Mouse (Mus musculus) cerebellum, adult 2 months (tissue): ENCODE measurements around the gene Nags. TPM values are rescaled to one million over a fixed set of nuclear protein-coding genes. Genes with fewer than 3 reads are reported as not detected.
A peak's percentile ranks its signal among the peaks of the same experiment; 100 is the strongest.

Source experiments
- DNase-seq, 2 experiments: peaks; one replicate each; pipeline ENCODE4 v3.0.0; 2021
- H3K27ac ChIP-seq: fragments of 200-500 bp; 2 replicates; pipeline ENCODE4 v1.5.1; 2012; ENCODE audit warnings: low read length, control low read depth, inconsistent platforms; ENCODE audit not compliant: insufficient read depth
- H3K27me3 ChIP-seq: fragments of 200-500 bp; 2 replicates; pipeline ENCODE4 v1.6.1; 2012; ENCODE audit warnings: inconsistent platforms, mild to moderate bottlenecking, low read length, moderate library complexity; ENCODE audit not compliant: control insufficient read depth, insufficient read depth
- H3K4me1 ChIP-seq: fragments of 200-500 bp; 2 replicates; pipeline ENCODE4 v1.6.1; 2011; ENCODE audit warnings: low read length; ENCODE audit not compliant: control insufficient read depth, insufficient read depth
- H3K4me3 ChIP-seq: fragments of 200-500 bp; replicated peaks from 2 replicates; pipeline ENCODE3; 2011; ENCODE audit warnings: mild to moderate bottlenecking, low read depth, low read length, control low read depth; ENCODE audit not compliant: insufficient read depth
- CTCF ChIP-seq: fragments of 200-500 bp; IDR thresholded peaks from 2 replicates; pipeline ENCODE4 v1.5.1; 2011; ENCODE audit warnings: low read depth, mild to moderate bottlenecking, control low read depth, low read length, moderate library complexity, borderline replicate concordance; ENCODE audit not compliant: insufficient read depth
- POLR2A ChIP-seq: fragments of 200-500 bp; IDR thresholded peaks from 2 replicates; pipeline ENCODE4 v1.6.1; 2011; ENCODE audit warnings: low read length, control low read depth, borderline replicate concordance; ENCODE audit not compliant: insufficient read depth
- WGBS: fragments of 180-500 bp; shearing (Covaris S2); methylation state at CpG from one replicate; pipeline ENCODE4 v1.1.7; 2018; 5-methylcytosine and 5-hydroxymethylcytosine counted together
- polyA plus RNA-seq: library from polyadenylated mRNA; depleted of rRNA; stranded (reverse); fragments of >200 nt; gene quantifications from 2 replicates; pipeline ENCODE4 v1.2.3, GENCODE M21; 2012

Gene Nags
- polyA plus RNA-seq, 1 experiment: not detected

GRCm38 (mm10) chr11:102111576-102111975, 33.7 kb upstream of the Nags start:
- no peak for DNase-seq
- H3K4me1 ChIP-seq: no peaks in the 10 kb centered on the region
- WGBS: 88% methylated on average over 5 of the region's 5 CpGs
- TF ChIP-seq POLR2A (no peak), CTCF (no peak)
- no peak overlapping the region for H3K4me3 ChIP-seq
- peaks cover 2% of the 10 kb centered on the region; the same call in 1 of the 2 replicates for H3K27me3 ChIP-seq
- H3K27ac ChIP-seq: no peak overlapping the region

DNA sequence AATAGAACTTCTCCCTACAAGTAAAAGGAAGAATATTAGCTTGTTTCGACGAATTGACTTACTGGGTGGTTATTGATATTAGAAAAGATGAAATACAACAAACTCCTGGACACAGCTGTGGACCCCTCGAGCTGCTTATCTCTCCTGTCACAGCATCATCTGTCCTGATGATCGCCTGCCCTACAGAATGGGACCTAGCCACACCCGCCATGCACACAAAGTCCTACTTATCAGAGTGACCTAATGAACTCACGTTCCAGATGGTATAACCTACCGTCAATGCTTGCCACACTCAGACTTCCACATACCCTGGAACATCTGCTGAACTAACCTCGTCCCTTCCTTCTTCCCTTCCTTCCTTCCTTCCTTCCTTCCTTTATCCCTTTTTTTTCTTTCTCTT, 29.1 kb upstream of the Nags start:
- DNase-seq: no peak
- no peak overlapping the region for H3K4me3 ChIP-seq
- H3K4me1 ChIP-seq: no peaks in the 10 kb centered on the region
- H3K27ac ChIP-seq: no peak overlapping the region
- 85% methylated on average over 8 of the region's 8 CpGs for WGBS
- no peak for TF ChIP-seq CTCF
- TF ChIP-seq POLR2A: no peak
- H3K27me3 ChIP-seq: no peaks in the 10 kb centered on the region

- WGBS: 84% methylated on average over 6 of the region's 6 CpGs
- Histone ChIP-seq H3K4me3 (no peak overlapping the region), H3K27me3 (no peaks in the 10 kb centered on the region), H3K27ac (no peak overlapping the region), H3K4me1 (no peaks in the 10 kb centered on the region)
- TF ChIP-seq POLR2A: no peak
- TF ChIP-seq CTCF: no peak
- no peak for DNase-seq
Measured at GRCm38 (mm10) chr11:102117386-102117785, 27.9 kb upstream of the Nags start.

DNA sequence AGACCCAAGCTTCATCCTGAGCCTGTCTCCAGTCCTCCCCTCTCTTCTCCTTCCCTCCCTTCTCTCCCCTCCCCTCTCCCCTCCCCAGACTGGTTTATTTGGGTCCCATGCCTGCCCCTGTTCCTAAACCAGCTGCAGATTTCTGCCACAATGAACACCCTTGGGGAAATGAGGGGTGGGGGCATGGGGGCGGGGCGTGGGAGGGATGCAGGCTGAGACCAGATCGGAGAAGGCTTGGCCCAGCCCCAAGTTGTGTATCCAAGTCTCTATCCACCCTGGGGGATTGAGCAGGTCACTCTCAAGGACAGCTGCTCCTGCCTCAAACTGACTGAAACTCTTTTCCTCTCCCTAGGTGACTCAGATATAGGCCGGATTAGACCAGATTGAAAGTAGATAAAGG, 10.8 kb upstream of the Nags start:
- TF ChIP-seq POLR2A (no peak), CTCF (no peak)
- 6% methylated on average over 4 of the region's 4 CpGs for WGBS
- Histone ChIP-seq H3K4me3 (no peak overlapping the region), H3K27me3 (no peaks in the 10 kb centered on the region), H3K4me1 (no peaks in the 10 kb centered on the region), H3K27ac (no peak overlapping the region)
- DNase-seq: no peak

GRCm38 (mm10) chr11:102137625-102138446, 7.5 kb upstream of the Nags start:
- Histone ChIP-seq H3K27ac (no peak overlapping the region), H3K27me3 (no peaks in the 10 kb centered on the region), H3K4me1 (no peaks in the 10 kb centered on the region), H3K4me3 (no peak overlapping the region)
- TF ChIP-seq POLR2A (no peak), CTCF (no peak)
- no peak for DNase-seq
- 51% methylated on average over 13 of the region's 13 CpGs for WGBS

DNA sequence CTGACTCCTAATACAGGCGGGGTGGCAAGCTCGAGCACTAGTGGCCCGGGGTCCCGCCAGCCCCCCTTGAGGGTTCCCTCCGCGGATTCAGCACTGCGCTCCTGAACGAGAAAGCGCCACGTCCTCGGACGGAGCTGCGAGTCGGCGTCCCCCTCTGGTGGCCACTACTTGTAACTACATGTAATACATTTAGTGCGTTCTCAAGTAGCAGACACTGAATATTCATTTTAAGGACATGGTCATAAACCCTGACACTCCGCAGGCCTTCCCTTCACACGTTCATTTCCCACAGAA, 6.9 kb upstream of the Nags start:
- WGBS: under 1% methylated on average over 18 of the region's 18 CpGs
- H3K4me3 ChIP-seq: no peak overlapping the region

DNA sequence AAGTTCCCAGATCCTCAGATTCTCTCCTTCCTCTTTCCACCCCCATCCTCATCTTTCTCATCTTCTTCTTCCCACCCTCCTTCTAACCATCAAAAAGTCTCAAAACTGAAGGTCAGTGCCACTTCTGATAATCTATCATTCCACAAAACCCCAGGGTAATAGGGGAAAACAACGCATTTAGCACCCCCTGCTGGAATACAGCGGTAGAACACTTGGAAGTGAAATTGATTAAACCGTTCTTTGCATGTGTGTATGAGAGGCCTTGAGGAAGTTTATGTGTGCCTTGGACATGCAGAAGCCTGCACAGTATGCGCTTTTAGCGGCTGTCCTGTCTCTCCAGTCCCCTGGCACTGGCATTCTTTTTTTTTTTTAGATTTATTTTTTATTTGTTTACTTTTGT, 4.8 kb upstream of the Nags start:
- peaks cover 3% of the 10 kb centered on the region; the same call in 1 of the 2 replicates for H3K27me3 ChIP-seq
- H3K27ac ChIP-seq: no peak overlapping the region
- H3K4me3 ChIP-seq: no peak overlapping the region
- H3K4me1 ChIP-seq: no peaks in the 10 kb centered on the region
- 7% methylated on average over 5 of the region's 5 CpGs for WGBS
- no peak for TF ChIP-seq POLR2A
- TF ChIP-seq CTCF: peak; percentile 47; the same call in 1 of the 2 replicates
- DNase-seq: peak; percentile 51 to 62

More for the DNA sequence above, 6.9 kb upstream of the Nags start:
- DNase-seq: peak; percentile 68 to 70
- Histone ChIP-seq H3K27ac (no peak overlapping the region), H3K27me3 (no peaks in the 10 kb centered on the region), H3K4me1 (no peaks in the 10 kb centered on the region)
- TF ChIP-seq CTCF (peak; percentile 93), POLR2A (no peak)

DNA sequence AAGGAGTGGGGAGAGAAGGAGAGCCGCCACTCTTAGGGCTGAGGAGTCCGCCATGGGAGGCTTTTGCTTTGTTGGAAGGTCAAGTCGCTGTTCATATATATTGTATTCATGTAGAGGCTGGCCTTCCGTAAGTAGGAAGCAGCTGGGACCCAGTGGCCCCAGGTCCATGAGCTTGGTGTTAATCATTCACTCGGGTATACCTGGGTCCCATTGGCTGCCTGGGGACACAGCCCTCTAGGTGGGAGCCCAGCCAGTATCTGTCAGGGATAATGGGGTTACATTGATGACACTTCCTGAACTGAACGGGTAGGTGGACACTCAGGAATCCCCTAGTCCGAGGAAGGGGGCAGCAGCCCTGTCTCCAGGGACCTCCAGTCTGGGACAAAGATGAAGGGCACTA, 3.0 kb upstream of the Nags start:
- no peak for DNase-seq
- H3K27ac ChIP-seq: no peak overlapping the region
- TF ChIP-seq POLR2A: no peak
- no peak for TF ChIP-seq CTCF
- H3K4me1 ChIP-seq: no peaks in the 10 kb centered on the region
- WGBS: 69% methylated on average over 7 of the region's 7 CpGs
- H3K27me3 ChIP-seq: peaks cover 3% of the 10 kb centered on the region; the same call in 1 of the 2 replicates
- no peak overlapping the region for H3K4me3 ChIP-seq

DNA sequence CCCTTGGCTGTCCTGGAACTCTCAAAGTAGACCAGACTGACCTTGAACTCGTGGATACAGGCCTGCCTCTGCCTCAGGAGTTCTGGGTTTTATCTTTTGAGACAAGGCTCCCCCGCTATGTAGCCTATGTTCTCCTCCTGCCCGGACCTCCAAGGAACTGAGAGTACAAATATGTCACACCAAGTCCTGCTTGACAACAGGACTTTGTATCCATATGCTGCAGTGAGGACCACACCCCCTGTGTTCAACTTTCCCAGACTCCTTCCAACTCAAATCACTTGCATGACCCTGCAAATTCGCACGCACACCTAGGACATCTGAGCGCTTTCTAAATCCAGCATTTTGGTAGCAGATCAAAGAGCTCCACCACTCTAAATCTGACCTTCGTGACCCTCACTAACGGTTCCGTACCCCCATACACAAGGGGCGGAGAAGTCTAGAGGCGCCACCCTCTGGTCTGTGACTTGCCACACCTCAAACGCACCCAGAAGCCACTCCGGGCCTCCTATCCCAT, 299 bp upstream of the Nags start:
- no peak overlapping the region for H3K27ac ChIP-seq
- TF ChIP-seq CTCF: no peak
- no peak for TF ChIP-seq POLR2A
- H3K4me3 ChIP-seq: no peak overlapping the region
- no peaks in the 10 kb centered on the region for H3K4me1 ChIP-seq
- WGBS: 31% methylated on average over 13 of the region's 13 CpGs
- DNase-seq: no peak
- H3K27me3 ChIP-seq: peaks cover 3% of the 10 kb centered on the region; the same call in 1 of the 2 replicates
